Mouse (Mus musculus): ENCODE data around the gene Tomm20.
"Not testable (repeated sequence)": the region's sequence is repeated elsewhere in the genome, so short reads cannot be mapped to it uniquely, and the experiment has no call there.

The Tomm20 gene

DNA sequence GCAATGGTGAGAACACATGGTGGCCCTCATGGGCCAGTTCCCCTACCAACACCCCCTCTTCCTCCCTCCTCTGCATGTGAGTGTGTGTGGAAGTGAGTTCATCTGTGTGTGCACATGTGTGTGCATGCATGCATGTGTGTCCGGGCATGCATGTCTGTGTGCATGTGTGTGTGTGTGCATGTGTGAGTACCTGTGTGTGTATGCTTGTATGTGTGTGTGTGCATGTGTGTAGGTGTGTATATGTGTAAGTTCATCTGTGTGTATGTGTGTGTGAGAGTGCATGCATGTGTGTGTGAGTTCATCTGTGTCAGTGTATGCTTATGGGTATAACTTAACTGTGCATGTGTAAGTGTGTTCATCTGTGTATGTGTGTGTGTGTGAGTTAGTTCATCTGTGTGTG lies 27.3 kb downstream of the Tomm20 start:
- DNase-seq (ENCODE audit: low spot score): no peak

GRCm38 (mm10) chr8:126917179-126917905 lies 28.3 kb downstream of the Tomm20 start:
- no peak for DNase-seq (ENCODE audit: low spot score)

DNA sequence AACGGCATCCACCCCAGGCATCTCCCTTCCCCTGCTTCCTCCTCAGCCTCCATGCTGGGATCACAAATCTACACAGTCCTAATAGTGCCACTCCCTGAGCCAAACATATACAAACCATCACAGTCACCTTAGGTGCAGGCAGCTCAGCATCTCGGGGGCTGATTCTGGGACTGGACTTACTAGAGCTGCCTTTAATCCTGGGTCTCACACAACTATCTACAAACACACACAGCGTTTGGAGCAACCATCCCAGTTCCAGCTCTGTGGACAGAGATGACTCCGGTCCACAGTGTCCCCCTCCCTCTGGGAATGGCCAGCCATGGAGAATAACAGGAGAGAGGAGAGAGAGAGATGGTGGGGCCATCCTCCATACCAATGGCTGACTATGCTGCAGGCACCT lies 29.0 kb downstream of the Tomm20 start:
- no peak for DNase-seq (ENCODE audit: low spot score)

DNA sequence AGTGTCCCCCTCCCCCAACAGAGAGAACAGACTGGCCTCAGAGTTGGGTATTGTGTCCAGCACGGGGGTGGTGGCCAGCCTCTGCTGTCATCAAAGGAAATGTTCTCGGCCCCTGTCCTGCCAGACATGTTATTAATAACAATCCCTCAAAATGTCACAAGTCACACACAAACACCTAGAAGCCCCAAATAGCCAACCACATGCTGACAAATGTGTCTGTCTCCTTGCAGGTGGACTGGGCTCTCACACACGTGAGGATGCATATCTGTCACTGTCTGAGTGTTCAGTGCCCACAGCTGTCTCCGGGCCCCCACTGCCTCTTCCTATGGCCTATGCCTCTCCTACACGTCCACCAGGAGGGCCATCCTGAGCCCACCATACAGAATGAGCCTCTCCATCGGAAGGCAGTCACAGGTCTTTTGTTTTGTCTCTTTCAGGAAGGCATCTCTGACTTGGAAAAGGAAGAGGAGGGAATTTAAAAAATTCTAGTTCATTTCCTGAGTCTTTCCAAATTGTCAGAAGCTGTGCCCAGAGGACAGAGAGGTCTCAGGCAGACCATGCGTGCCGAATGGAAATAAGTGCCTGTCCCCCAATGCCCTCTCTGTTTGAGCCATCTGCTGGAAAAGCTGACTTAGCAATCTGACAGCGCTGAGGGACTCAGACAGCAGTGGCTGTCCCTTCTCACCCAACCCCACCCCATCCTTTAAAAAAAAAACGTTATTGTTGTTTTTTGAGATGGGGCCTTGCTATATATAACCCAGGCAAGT lies 30.9 kb downstream of the Tomm20 start:
- no peak for DNase-seq (ENCODE audit: low spot score)

DNA sequence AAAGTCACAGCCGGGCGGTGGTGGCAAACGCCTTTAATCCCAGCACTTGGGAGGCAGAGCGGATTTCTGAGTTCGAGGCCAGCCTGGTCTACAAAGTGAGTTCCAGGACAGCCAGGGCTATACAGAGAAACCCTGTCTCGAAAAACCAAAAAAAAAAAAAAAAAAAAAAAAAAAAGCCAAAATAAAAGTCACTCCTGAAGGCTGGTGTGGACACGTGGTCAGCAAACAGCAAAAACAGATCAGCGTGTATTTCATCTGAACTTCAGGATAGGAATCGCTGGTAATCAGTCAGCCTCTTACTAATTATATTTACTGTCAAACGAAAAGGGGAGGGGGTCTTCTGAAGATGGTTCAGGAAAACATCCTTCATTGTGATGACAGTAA lies 31.5 kb downstream of the Tomm20 start:
- not testable (repeated sequence) for DNase-seq (ENCODE audit: low spot score)

- DNase-seq (ENCODE audit: low spot score): no peak
Observed at GRCm38 (mm10) chr8:126913241-126914106, 32.2 kb downstream of the Tomm20 start.

DNA sequence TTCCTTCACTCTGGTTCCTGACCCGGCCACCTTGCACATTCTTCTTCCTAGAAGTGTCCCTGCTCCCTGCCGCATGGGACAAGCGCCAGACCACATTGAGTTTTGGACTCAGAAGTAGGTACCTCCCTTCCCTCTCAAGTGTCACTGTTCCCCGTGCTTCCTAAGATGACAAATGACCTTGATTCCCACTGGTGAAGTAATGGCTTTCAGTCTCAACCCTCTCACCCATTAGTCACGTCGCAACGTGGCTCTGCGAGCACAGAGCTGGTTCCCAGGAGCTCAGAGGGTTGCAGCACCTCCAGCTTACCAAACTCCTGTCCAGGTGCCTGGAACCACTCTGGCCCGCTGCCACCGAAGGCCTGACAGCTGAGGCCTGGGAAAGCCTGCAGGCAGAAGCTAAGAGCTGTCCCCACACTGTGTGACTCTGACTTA lies 36.3 kb downstream of the Tomm20 start:
- DNase-seq (ENCODE audit: low spot score): no peak

DNA sequence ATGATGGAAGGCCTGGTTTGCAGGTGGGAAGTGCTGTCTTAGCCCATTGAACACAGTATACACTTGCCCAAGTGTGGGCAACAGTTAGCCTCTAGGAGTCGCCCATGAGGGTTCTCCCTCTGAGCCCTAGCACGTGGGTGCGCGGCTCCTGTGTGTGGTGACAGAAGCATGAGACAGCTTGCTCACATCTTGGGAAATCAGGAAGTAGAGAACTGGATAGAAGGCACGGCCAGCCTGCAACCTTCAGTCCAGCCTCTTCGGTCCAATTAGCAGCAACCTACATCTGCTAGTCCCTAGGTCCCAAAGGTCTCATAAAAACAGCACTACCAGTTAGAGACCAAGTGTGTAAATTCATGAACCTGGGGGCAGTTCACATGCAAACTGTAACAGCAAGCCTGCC lies 36.8 kb downstream of the Tomm20 start:
- DNase-seq (ENCODE audit: low spot score): no peak

DNA sequence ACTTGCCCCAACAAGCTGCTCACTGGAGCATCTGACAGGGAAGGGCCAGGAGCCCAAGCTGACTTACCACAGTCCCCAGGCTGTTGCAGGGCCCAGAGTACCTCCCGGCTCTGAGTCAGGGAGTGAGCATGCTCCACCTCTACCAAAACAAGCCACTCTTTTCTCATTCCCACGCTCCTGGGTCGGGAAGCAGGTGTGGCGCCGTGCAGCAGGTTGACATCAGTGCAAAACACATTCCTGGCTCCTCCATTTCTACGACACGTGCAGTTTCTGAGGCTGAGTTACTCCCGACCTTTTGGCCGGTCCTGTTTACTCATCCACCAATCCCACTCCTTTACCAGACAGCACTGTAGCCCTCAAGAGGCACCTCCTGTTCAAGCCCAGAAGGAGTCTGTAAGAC lies 37.7 kb downstream of the Tomm20 start:
- no peak for DNase-seq (ENCODE audit: low spot score)

DNA sequence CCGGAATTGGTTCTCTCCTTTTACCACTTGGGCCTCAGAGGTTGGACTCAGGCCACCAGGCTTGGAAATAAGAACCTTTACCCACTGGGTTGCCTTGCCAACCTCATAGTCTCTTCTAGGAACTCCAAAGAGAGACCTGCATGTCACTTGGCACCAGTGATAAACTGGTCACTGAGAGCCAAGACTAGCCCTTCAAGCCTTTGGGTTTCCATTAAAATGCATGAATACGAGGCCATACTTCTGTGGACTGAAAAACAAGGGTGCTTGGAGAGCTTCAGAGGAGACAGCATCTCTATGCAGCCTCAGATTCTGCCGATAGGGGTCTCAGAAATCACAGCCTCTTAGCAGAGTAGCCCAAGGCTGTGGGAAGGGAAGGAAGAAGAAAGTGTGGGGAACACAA lies 38.3 kb downstream of the Tomm20 start:
- DNase-seq (ENCODE audit: low spot score): no peak

DNA sequence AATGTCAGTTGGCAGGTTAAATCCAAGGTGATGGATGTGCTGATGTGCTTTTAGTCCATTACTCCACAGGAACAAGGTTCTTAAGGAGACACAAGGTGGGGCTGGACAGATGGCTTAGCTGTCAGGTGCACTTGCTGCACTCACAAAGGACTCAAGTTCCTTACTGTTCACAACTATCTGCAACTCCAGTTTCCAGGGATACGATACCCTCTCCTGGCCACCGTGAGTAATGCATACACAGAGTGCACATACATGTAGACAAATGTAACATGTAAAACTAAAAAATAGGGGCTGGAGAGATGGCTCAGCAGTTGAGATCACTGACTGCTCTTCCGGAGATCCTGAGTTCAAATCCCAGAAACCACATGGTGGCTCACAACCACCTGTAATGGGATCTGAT lies 40.3 kb downstream of the Tomm20 start:
- DNase-seq (ENCODE audit: low spot score): no peak

DNA sequence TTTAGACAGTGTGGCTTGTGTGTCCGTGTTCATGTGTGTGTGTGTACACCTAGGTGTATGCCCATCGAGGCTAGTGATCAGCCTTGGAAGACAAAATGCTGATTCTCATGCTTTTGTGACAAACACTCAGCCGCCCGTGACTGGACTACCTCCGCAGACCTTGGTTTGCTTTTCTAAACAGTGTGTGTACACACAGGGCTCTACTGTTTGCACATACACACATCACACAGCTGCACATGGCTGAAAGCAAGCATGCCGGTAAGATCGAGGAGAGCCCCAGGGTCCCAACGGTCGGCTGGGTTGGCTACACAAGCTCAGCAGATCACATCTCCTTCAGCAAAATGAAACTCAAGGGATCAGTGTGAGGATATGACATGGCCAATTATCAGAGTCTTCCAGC lies 41.7 kb downstream of the Tomm20 start:
- DNase-seq (ENCODE audit: low spot score): no peak

GRCm38 (mm10) chr8:126903224-126903895 lies 42.3 kb downstream of the Tomm20 start:
- no peak for DNase-seq (ENCODE audit: low spot score)

GRCm38 (mm10) chr8:126901612-126902011 lies 44.0 kb downstream of the Tomm20 start:
- DNase-seq (ENCODE audit: low spot score): no peak

GRCm38 (mm10) chr8:126901049-126901448 lies 44.6 kb downstream of the Tomm20 start:
- no peak for DNase-seq (ENCODE audit: low spot score)

- DNase-seq (ENCODE audit: low spot score): no peak
Observed at GRCm38 (mm10) chr8:126895133-126895532, 50.5 kb downstream of the Tomm20 start.

DNA sequence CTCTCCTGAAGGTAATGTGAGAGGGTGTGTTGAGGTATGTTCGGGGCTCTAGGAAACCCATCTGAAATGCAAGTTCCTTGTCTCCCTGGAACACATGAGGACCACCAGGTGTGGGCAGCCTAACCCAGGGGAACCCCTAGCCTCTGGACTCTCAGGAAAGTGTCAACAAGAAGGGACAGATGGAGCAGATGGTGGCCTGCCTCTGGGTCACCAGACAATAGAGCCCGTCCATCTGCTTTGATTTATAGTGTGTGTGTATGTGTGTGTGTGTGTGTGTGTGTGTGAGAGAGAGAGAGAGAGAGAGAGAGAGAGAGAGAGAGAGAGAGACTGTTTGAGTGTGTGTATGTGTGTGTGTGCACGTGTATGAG lies 58.0 kb downstream of the Tomm20 start:
- DNase-seq (ENCODE audit: low spot score): no peak

- DNase-seq (ENCODE audit: low spot score): no peak
Observed at GRCm38 (mm10) chr8:126886741-126887638, 58.7 kb downstream of the Tomm20 start.

GRCm38 (mm10) chr8:126885554-126886485 lies 59.8 kb downstream of the Tomm20 start:
- DNase-seq (ENCODE audit: low spot score): no peak
